Mouse (Mus musculus): ENCODE results near the gene Tbc1d10a. TPM values are rescaled to one million over a fixed set of nuclear protein-coding genes. Genes with fewer than 3 reads are reported as not detected.
A peak's percentile ranks its signal among the peaks of the same experiment; 100 is the strongest.
"Not testable (repeated sequence)": the region's sequence is repeated elsewhere in the genome, so short reads cannot be mapped to it uniquely, and the experiment has no call there.

The Tbc1d10a gene
- polyA plus RNA-seq, 1 experiment, result 19.9 TPM

DNA sequence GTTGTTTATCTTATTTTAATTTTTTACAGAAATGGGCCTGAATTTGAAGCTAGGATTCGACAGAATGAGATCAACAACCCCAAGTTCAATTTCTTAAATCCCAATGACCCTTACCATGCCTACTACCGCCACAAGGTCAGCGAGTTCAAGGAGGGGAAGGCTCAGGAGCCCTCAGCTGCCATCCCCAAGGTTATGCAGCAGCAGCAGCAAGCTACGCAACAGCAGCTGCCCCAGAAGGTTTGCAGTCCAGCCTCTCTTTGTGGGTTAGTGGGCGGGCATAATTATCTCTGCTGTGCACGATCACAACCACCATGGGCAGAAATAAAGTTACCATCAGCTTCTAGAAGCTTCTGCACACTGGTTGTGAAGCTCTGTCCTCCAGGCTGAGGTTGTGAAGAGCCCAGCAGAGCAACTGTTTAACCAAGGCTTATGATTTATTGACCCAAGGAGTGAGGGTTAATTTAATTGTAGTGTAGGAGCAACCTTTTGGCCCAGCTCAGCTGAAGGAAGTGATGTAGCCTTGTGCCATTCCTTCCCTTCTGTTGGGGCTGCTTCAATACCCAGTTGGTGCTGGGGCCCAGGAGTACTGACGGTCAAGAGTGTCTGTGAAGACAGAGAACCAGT, 20.0 kb upstream of the Tbc1d10a start:
- Histone ChIP-seq H3K9me3 (replicated peaks; ENCODE audit: control insufficient read depth, insufficient read depth, low read length, poor library complexity, severe bottlenecking) (no peaks in the 10 kb centered on the region), H3K4me1 (ENCODE audit: control insufficient read depth, insufficient read depth, low read length) (no peaks in the 10 kb centered on the region), H3K27me3 (ENCODE audit: control insufficient read depth, insufficient read depth, low read length, poor library complexity, severe bottlenecking) (no peaks in the 10 kb centered on the region), H3K9ac (ENCODE audit: low read depth, poor library complexity, severe bottlenecking) (no peak overlapping the region), H3K36me3 (ENCODE audit: control insufficient read depth, insufficient read depth, low read length, poor library complexity, severe bottlenecking) (peaks cover 95% of the 10 kb centered on the region), H3K27ac (ENCODE audit: insufficient read depth, low read length) (no peak overlapping the region), H3K4me3 (ENCODE audit: low read depth, low read length) (no peak overlapping the region)
- TF ChIP-seq EP300 (IDR thresholded peaks at IDR 0.05; ENCODE audit: insufficient read depth, low read depth, low read length) (no peak), CTCF (IDR thresholded peaks at IDR 0.05; ENCODE audit: low read depth, low read length) (no peak), POLR2A (IDR thresholded peaks at IDR 0.05; ENCODE audit: insufficient read depth, low read length) (no peak)

DNA sequence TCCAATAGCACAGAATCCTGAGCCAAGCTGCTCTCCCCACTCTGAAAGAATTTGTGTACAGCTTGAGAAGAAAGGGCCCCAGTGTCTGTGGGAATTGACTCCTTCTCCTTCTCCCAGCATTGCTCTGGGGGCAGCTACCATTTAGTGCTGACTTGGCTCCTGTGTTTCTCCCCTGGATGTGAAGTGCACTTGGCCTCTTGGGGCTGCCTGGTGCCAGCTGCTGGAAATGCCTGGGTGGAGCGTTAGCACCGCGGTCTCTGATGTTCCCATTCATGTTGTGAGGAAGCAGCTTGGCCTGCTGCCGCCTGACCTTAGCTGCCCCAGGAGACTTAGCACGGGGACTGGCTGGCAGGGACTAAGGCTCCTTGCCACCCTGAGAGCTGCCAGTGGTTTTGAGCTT, 12.0 kb upstream of the Tbc1d10a start:
- peaks cover 96% of the 10 kb centered on the region for H3K36me3 ChIP-seq (ENCODE audit: control insufficient read depth, insufficient read depth, low read length, poor library complexity, severe bottlenecking)

DNA sequence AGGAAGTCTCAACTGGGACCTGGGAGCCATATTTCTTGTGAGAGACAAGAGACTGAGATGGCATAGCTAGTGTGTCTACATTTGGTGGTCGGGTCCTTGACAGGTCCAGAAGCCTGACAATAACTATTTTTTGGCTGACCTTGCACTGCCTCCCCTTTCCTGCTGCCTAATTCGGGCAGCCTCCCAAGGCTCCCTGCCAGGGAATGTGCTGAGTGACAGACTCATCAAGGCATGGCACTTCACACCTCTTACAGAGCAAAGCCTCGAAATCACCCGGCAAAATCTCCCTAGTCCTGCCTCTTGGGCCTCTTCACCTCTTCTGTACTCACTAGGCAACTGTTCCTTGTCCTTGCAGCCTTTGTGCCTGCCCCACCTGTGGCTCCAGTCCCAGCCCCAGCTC, 8.9 kb upstream of the Tbc1d10a start:
- TF ChIP-seq POLR2A (IDR thresholded peaks at IDR 0.05; ENCODE audit: insufficient read depth, low read length) (no peak), EP300 (IDR thresholded peaks at IDR 0.05; ENCODE audit: insufficient read depth, low read depth, low read length) (no peak), CTCF (IDR thresholded peaks at IDR 0.05; ENCODE audit: low read depth, low read length) (no peak)
- Histone ChIP-seq H3K27me3 (ENCODE audit: control insufficient read depth, insufficient read depth, low read length, poor library complexity, severe bottlenecking) (no peaks in the 10 kb centered on the region), H3K4me1 (ENCODE audit: control insufficient read depth, insufficient read depth, low read length) (no peaks in the 10 kb centered on the region), H3K9ac (ENCODE audit: low read depth, poor library complexity, severe bottlenecking) (no peak overlapping the region), H3K9me3 (replicated peaks; ENCODE audit: control insufficient read depth, insufficient read depth, low read length, poor library complexity, severe bottlenecking) (no peaks in the 10 kb centered on the region), H3K36me3 (ENCODE audit: control insufficient read depth, insufficient read depth, low read length, poor library complexity, severe bottlenecking) (peaks cover 88% of the 10 kb centered on the region), H3K4me3 (ENCODE audit: low read depth, low read length) (no peak overlapping the region), H3K27ac (ENCODE audit: insufficient read depth, low read length) (no peak overlapping the region)

More for the DNA sequence above, 12.0 kb upstream of the Tbc1d10a start:
- Histone ChIP-seq H3K4me3 (ENCODE audit: low read depth, low read length) (no peak overlapping the region), H3K27ac (ENCODE audit: insufficient read depth, low read length) (no peak overlapping the region), H3K9ac (ENCODE audit: low read depth, poor library complexity, severe bottlenecking) (no peak overlapping the region), H3K9me3 (replicated peaks; ENCODE audit: control insufficient read depth, insufficient read depth, low read length, poor library complexity, severe bottlenecking) (no peaks in the 10 kb centered on the region), H3K27me3 (ENCODE audit: control insufficient read depth, insufficient read depth, low read length, poor library complexity, severe bottlenecking) (no peaks in the 10 kb centered on the region), H3K4me1 (ENCODE audit: control insufficient read depth, insufficient read depth, low read length) (no peaks in the 10 kb centered on the region)
- TF ChIP-seq CTCF (IDR thresholded peaks at IDR 0.05; ENCODE audit: low read depth, low read length) (no peak), POLR2A (IDR thresholded peaks at IDR 0.05; ENCODE audit: insufficient read depth, low read length) (no peak), EP300 (IDR thresholded peaks at IDR 0.05; ENCODE audit: insufficient read depth, low read depth, low read length) (no peak)

DNA sequence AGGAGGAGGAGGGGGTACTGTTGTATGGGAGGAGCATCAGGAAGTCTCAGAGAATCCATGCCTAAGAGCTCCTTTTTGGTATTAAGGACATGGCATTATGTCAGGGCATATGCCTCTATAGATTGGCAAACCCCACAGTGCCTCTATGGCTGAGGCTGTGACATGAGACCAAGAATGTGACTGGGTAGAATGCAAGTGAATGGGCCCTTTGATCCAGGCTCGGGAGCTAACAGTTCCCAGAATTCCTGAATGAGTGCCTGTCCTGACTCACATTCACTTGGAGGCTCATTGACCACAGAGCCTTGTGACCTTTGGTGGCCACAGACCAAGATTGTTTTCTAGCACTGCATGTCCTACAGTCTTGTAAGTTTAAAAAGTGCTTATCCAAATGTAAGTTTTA, 4.5 kb upstream of the Tbc1d10a start:
- no peaks in the 10 kb centered on the region for H3K9me3 ChIP-seq (replicated peaks; ENCODE audit: control insufficient read depth, insufficient read depth, low read length, poor library complexity, severe bottlenecking)
- TF ChIP-seq EP300 (IDR thresholded peaks at IDR 0.05; ENCODE audit: insufficient read depth, low read depth, low read length) (no peak), CTCF (IDR thresholded peaks at IDR 0.05; ENCODE audit: low read depth, low read length) (no peak), POLR2A (IDR thresholded peaks at IDR 0.05; ENCODE audit: insufficient read depth, low read length) (no peak)
- no peaks in the 10 kb centered on the region for H3K27me3 ChIP-seq (ENCODE audit: control insufficient read depth, insufficient read depth, low read length, poor library complexity, severe bottlenecking)
- no peaks in the 10 kb centered on the region for H3K4me1 ChIP-seq (ENCODE audit: control insufficient read depth, insufficient read depth, low read length)
- H3K36me3 ChIP-seq (ENCODE audit: control insufficient read depth, insufficient read depth, low read length, poor library complexity, severe bottlenecking), result peaks cover 45% of the 10 kb centered on the region
- H3K4me3 ChIP-seq (ENCODE audit: low read depth, low read length), result no peak overlapping the region
- no peak overlapping the region for H3K9ac ChIP-seq (ENCODE audit: low read depth, poor library complexity, severe bottlenecking)
- H3K27ac ChIP-seq (ENCODE audit: insufficient read depth, low read length), result peak overlapping the region; percentile 37; the same call in 1 of the 2 replicates

DNA sequence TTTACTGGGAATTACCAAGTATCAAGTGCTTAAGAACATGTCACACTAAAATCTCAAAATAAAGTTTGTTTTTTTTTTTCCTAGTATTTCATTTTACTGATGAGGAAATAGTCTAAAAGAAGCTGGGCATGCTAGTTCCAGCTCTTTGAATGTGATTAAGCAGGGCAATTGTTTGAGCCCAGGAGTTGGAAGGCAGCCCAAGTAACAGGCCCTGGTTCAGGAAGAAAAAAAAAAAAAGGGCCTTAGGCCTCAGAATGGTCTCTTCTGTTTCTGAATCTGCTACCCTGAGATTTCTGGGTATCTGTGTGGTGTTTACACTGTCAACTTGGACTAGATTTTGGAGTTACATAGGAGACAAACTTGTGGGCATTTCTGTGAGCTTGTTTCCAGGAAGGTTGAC, 3.1 kb upstream of the Tbc1d10a start:
- H3K36me3 ChIP-seq (ENCODE audit: control insufficient read depth, insufficient read depth, low read length, poor library complexity, severe bottlenecking), result peaks cover 33% of the 10 kb centered on the region
- H3K27me3 ChIP-seq (ENCODE audit: control insufficient read depth, insufficient read depth, low read length, poor library complexity, severe bottlenecking), result no peaks in the 10 kb centered on the region
- H3K9ac ChIP-seq (ENCODE audit: low read depth, poor library complexity, severe bottlenecking), result no peak overlapping the region
- H3K27ac ChIP-seq (ENCODE audit: insufficient read depth, low read length), result 0 out of 2 replicates have a peak overlapping the region, but pooled peaks have one; percentile 42
- H3K4me3 ChIP-seq (ENCODE audit: low read depth, low read length), result no peak overlapping the region
- no peaks in the 10 kb centered on the region for H3K4me1 ChIP-seq (ENCODE audit: control insufficient read depth, insufficient read depth, low read length)
- TF ChIP-seq CTCF (IDR thresholded peaks at IDR 0.05; ENCODE audit: low read depth, low read length) (no peak), EP300 (IDR thresholded peaks at IDR 0.05; ENCODE audit: insufficient read depth, low read depth, low read length) (no peak), POLR2A (IDR thresholded peaks at IDR 0.05; ENCODE audit: insufficient read depth, low read length) (no peak)
- no peaks in the 10 kb centered on the region for H3K9me3 ChIP-seq (replicated peaks; ENCODE audit: control insufficient read depth, insufficient read depth, low read length, poor library complexity, severe bottlenecking)

DNA sequence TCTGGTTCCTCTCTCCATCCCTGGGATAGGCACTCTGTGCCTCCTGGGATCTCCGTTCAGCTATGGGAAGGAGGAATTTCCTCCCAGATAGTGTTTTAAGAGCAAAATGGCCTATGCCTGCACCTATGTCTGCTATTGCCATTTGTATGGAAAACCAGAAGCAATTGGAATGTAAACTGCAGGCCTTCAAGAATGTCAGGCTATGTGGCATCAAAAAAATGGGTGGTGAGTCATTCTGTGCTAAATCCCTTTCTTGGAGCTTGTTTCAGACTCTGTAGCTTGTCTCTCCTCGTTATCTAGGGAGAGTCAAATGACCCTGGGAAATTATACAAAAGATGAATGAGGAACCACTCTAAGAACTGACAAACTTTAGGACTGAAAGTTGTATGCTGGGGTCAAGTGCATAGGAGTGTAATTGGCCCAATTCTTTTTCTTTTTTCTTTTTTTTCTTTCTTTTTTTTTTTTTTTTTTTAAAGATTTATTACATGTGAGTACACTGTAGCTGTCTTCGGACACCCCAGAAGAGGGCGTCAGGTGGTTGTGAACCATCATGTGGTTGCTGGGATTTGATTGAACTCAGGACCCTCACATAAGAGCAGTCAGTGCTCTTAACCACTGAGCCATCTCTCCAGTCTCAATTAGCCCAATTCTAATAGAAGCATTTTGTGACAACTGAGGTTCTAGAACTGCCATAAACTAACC, 2.2 kb upstream of the Tbc1d10a start:
- Histone ChIP-seq H3K9ac (ENCODE audit: low read depth, poor library complexity, severe bottlenecking) (no peak overlapping the region), H3K27ac (ENCODE audit: insufficient read depth, low read length) (no peak overlapping the region), H3K27me3 (ENCODE audit: control insufficient read depth, insufficient read depth, low read length, poor library complexity, severe bottlenecking) (no peaks in the 10 kb centered on the region), H3K36me3 (ENCODE audit: control insufficient read depth, insufficient read depth, low read length, poor library complexity, severe bottlenecking) (peaks cover 24% of the 10 kb centered on the region), H3K4me1 (ENCODE audit: control insufficient read depth, insufficient read depth, low read length) (no peaks in the 10 kb centered on the region), H3K4me3 (ENCODE audit: low read depth, low read length) (no peak overlapping the region), H3K9me3 (replicated peaks; ENCODE audit: control insufficient read depth, insufficient read depth, low read length, poor library complexity, severe bottlenecking) (no peaks in the 10 kb centered on the region)
- no peak for TF ChIP-seq EP300 (IDR thresholded peaks at IDR 0.05; ENCODE audit: insufficient read depth, low read depth, low read length)
- no peak for TF ChIP-seq POLR2A (IDR thresholded peaks at IDR 0.05; ENCODE audit: insufficient read depth, low read length)
- no peak for TF ChIP-seq CTCF (IDR thresholded peaks at IDR 0.05; ENCODE audit: low read depth, low read length)

DNA sequence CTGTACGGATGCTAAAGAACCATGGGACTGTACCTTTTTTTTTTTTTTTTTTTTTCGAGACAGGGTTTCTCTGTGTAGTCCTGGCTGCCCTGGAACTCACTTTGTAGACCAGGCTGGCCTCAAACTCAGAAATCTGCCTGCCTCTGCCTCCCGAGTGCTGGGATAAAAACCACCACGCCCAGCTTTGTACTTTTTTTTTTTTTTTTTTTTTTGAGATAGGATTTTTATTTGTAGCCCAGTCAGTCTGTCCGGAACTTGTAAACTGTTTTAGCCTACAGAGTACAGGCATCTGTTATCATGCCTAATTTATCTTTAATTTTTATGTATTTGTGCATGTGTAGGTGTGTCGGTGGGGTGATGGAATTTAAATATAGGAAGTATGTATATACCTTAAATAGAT, 1.1 kb upstream of the Tbc1d10a start:
- peaks cover 13% of the 10 kb centered on the region for H3K36me3 ChIP-seq (ENCODE audit: control insufficient read depth, insufficient read depth, low read length, poor library complexity, severe bottlenecking)
- not testable (repeated sequence) for H3K9ac ChIP-seq (ENCODE audit: low read depth, poor library complexity, severe bottlenecking); H3K4me3 ChIP-seq (ENCODE audit: low read depth, low read length); H3K9me3 ChIP-seq (replicated peaks; ENCODE audit: control insufficient read depth, insufficient read depth, low read length, poor library complexity, severe bottlenecking); H3K4me1 ChIP-seq (ENCODE audit: control insufficient read depth, insufficient read depth, low read length); H3K27me3 ChIP-seq (ENCODE audit: control insufficient read depth, insufficient read depth, low read length, poor library complexity, severe bottlenecking); H3K27ac ChIP-seq (ENCODE audit: insufficient read depth, low read length)
